Mouse (Mus musculus): ENCODE measurements around the gene Dnah7a. TPM values are rescaled to one million over a fixed set of nuclear protein-coding genes. Genes with fewer than 3 reads are reported as not detected.
"Not testable (repeated sequence)": the region's sequence is repeated elsewhere in the genome, so short reads cannot be mapped to it uniquely, and the experiment has no call there.

Dnah7a gene
- total and polyA plus RNA-seq, 3 experiments = not detected

- Histone ChIP-seq H3K4me1 (ENCODE audit: control insufficient read depth in 1 of 2, insufficient read depth in 2 of 2, low read length in 2 of 2) (no peaks in the 10 kb centered on the region), H3K9me3 (replicated peaks; ENCODE audit: insufficient read depth, low read length) (no peaks in the 10 kb centered on the region), H3K9ac (ENCODE audit: control insufficient read depth, low read depth, low read length, poor library complexity, severe bottlenecking) (no peak overlapping the region), H3K27ac (ENCODE audit: control insufficient read depth, low read depth, low read length) (no peak overlapping the region), H3K4me3 (ENCODE audit: control insufficient read depth in 1 of 2, insufficient read depth in 1 of 2, low read depth in 2 of 2, low read length in 2 of 2) (no peak overlapping the region), H3K36me3 (ENCODE audit: control insufficient read depth in 1 of 2, insufficient read depth in 2 of 2, low read length in 2 of 2) (no peaks in the 10 kb centered on the region), H3K27me3 (ENCODE audit: control insufficient read depth in 1 of 2, insufficient read depth in 2 of 2, low read length in 2 of 2) (no peaks in the 10 kb centered on the region), H3K79me2 (ENCODE audit: control insufficient read depth, insufficient read depth, low read length, poor library complexity) (no peaks in the 10 kb centered on the region)
- TF ChIP-seq NRF1 (IDR thresholded peaks at IDR 0.05; ENCODE audit: insufficient read depth, low read depth, low read length, poor library complexity, severe bottlenecking) (no peak), NELFE (IDR thresholded peaks at IDR 0.05; ENCODE audit: low read depth, low read length) (no peak), MXI1 (IDR thresholded peaks at IDR 0.05; ENCODE audit: low read depth, low read length) (no peak), EP300 (IDR thresholded peaks at IDR 0.05; ENCODE audit: low read depth in 1 of 2, low read length in 2 of 2) (no peak), MYB (IDR thresholded peaks at IDR 0.05; ENCODE audit: low read depth, low read length) (no peak), CHD2 (IDR thresholded peaks at IDR 0.05; ENCODE audit: low read length) (no peak), RAD21 (IDR thresholded peaks at IDR 0.05; ENCODE audit: low read depth, low read length) (no peak; the same call in 1 of the 2 replicates), RCOR1 (IDR thresholded peaks at IDR 0.05; ENCODE audit: low read depth, low read length) (no peak), ZKSCAN1 (IDR thresholded peaks at IDR 0.05; ENCODE audit: low read depth, low read length) (no peak), JUND (IDR thresholded peaks at IDR 0.05; ENCODE audit: low read depth, low read length) (no peak), GABPA (IDR thresholded peaks at IDR 0.05; ENCODE audit: low read depth, low read length) (no peak), UBTF (IDR thresholded peaks at IDR 0.05; ENCODE audit: borderline replicate concordance, insufficient read depth, low read depth, low read length) (no peak), MAX (IDR thresholded peaks at IDR 0.05; ENCODE audit: low read length) (no peak), HCFC1 (IDR thresholded peaks at IDR 0.05; ENCODE audit: low read depth, low read length) (no peak), TBP (IDR thresholded peaks at IDR 0.05; ENCODE audit: low read depth, low read length) (no peak), USF2 (IDR thresholded peaks at IDR 0.05; ENCODE audit: borderline replicate concordance in 1 of 2, insufficient read depth in 1 of 2, low read depth in 1 of 2, low read length in 2 of 2) (no peak), USF1 (IDR thresholded peaks at IDR 0.05; ENCODE audit: low read depth, low read length) (no peak), SMC3 (IDR thresholded peaks at IDR 0.05; ENCODE audit: low read depth, low read length) (no peak)
- DNase-seq (ENCODE audit: low read depth, low spot score) = no peak
These were observed 2.4 kb downstream of the Dnah7a start for GRCm38 (mm10) chr1:53704164-53704563.

GRCm38 (mm10) chr1:53664268-53664667 lies 42.3 kb downstream of the Dnah7a start:
- not testable (repeated sequence) for H3K79me2 ChIP-seq (ENCODE audit: control insufficient read depth, insufficient read depth, low read length, poor library complexity); H3K27me3 ChIP-seq (ENCODE audit: control insufficient read depth in 1 of 2, insufficient read depth in 2 of 2, low read length in 2 of 2); H3K4me3 ChIP-seq (ENCODE audit: control insufficient read depth in 1 of 2, insufficient read depth in 1 of 2, low read depth in 2 of 2, low read length in 2 of 2); DNase-seq (ENCODE audit: low read depth, low spot score); H3K27ac ChIP-seq (ENCODE audit: control insufficient read depth, low read depth, low read length); H3K9ac ChIP-seq (ENCODE audit: control insufficient read depth, low read depth, low read length, poor library complexity, severe bottlenecking); H3K4me1 ChIP-seq (ENCODE audit: control insufficient read depth in 1 of 2, insufficient read depth in 2 of 2, low read length in 2 of 2); H3K9me3 ChIP-seq (replicated peaks; ENCODE audit: insufficient read depth, low read length); H3K36me3 ChIP-seq (ENCODE audit: control insufficient read depth in 1 of 2, insufficient read depth in 2 of 2, low read length in 2 of 2)

Measured in MEL (cell line).